Mouse (Mus musculus) kidney, embryonic 16.5 days (tissue): Measurements from ENCODE around the gene Tbc1d30. TPM values are rescaled to one million over a fixed set of nuclear protein-coding genes. Genes with fewer than 3 reads are reported as not detected.

Experiments used
- ATAC-seq: fragments of 200-750 bp; cut with Nextera tagmentation; 2 replicates; pipeline ENCODE4 v1.8.0; 2017; ENCODE audit warnings: moderate TSS enrichment; ENCODE audit not compliant: low FRiP score, low TSS enrichment
- H3K27ac ChIP-seq: fragments of 300-500 bp; sonication (generic); 2 replicates; pipeline ENCODE4 v1.5.1; 2014; ENCODE audit warnings: low read length
- H3K27me3 ChIP-seq: fragments of 300-500 bp; sonication (generic); 2 replicates; pipeline ENCODE4 v1.6.1; 2014; ENCODE audit warnings: low read length, control low read depth, mixed read lengths; ENCODE audit not compliant: insufficient read depth
- H3K36me3 ChIP-seq: fragments of 300-500 bp; sonication (generic); 2 replicates; pipeline ENCODE4 v1.6.1; 2014; ENCODE audit warnings: low read length, control low read depth, mixed read lengths; ENCODE audit not compliant: insufficient read depth
- H3K4me1 ChIP-seq: fragments of 300-500 bp; sonication (generic); 2 replicates; pipeline ENCODE4 v1.6.1; 2014; ENCODE audit warnings: low read length, control low read depth, mixed read lengths; ENCODE audit not compliant: insufficient read depth
- H3K4me2 ChIP-seq: fragments of 300-500 bp; sonication (generic); replicated peaks from 2 replicates; pipeline ENCODE4 v1.6.1; 2014; ENCODE audit warnings: low read depth, low read length
- H3K4me3 ChIP-seq: fragments of 300-500 bp; sonication (generic); 2 replicates; pipeline ENCODE4 v1.5.1; 2014; ENCODE audit warnings: mild to moderate bottlenecking, low read length
- H3K9ac ChIP-seq: fragments of 300-500 bp; sonication (generic); replicated peaks from 2 replicates; pipeline ENCODE4 v1.6.1; 2014; ENCODE audit warnings: low read length
- H3K9me3 ChIP-seq: fragments of 300-500 bp; sonication (generic); 2 replicates; pipeline ENCODE4 v1.6.1; 2016; ENCODE audit warnings: low read length, control low read depth
- WGBS: fragments of 180-500 bp; shearing (Covaris S2); extraction: QIAGEN DNeasy Blood & Tissue Kit; methylation state at CpG from one replicate; pipeline ENCODE4 v1.1.7; 2014; 5-methylcytosine and 5-hydroxymethylcytosine counted together
- polyA plus RNA-seq: library from polyadenylated mRNA; unstranded; fragments of >200 nt; fragmentation: Nextera tagmentation; extraction: Ambion mirVana; gene quantifications from 2 replicates; pipeline ENCODE4 v1.2.1, GENCODE M21; 2015

Tbc1d30 gene
- polyA plus RNA-seq, 1 experiment from 2014 or later = 0.80 TPM

GRCm38 (mm10) chr10:121303559-121303958 is 47.5 kb downstream of the Tbc1d30 start:
- no peak for ATAC-seq

DNA sequence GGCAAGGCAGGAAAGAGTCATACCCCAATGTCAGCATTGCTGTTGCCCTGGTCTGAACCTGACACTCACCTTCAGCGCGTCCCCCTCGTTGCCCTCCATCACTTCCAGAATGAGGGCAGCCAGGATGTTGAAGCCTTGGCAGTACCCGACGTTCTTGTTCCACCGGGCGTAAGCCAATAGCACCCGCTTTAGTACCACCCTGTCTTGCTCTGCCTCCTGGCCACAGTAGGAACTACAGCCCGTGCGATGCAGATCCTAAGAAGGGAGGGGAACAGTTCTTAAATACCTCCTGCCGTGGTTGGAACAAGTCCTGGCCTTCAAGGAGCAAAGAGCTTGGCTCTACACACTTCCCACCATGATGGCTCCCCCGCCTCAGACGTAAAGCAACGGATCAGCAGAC is 49.2 kb downstream of the Tbc1d30 start:
- Histone ChIP-seq H3K27me3 (peaks cover 5% of the 10 kb centered on the region; the same call in 1 of the 2 replicates), H3K36me3 (no peaks in the 10 kb centered on the region), H3K27ac (no peak overlapping the region), H3K9me3 (no peaks in the 10 kb centered on the region), H3K4me2 (no peak overlapping the region), H3K4me3 (no peak overlapping the region), H3K4me1 (peaks cover 9% of the 10 kb centered on the region; the same call in 1 of the 2 replicates), H3K9ac (no peak overlapping the region)
- ATAC-seq = no peak
- WGBS = 82% methylated on average over 14 of the region's 14 CpGs

More at GRCm38 (mm10) chr10:121303559-121303958, 47.5 kb downstream of the Tbc1d30 start:
- Histone ChIP-seq H3K4me2 (no peak overlapping the region), H3K9me3 (no peaks in the 10 kb centered on the region), H3K27me3 (peaks cover 10% of the 10 kb centered on the region; the same call in 1 of the 2 replicates), H3K4me3 (no peak overlapping the region), H3K4me1 (no peaks in the 10 kb centered on the region), H3K36me3 (no peaks in the 10 kb centered on the region), H3K27ac (no peak overlapping the region), H3K9ac (no peak overlapping the region)
- 70% methylated on average over 3 of the region's 3 CpGs for WGBS

DNA sequence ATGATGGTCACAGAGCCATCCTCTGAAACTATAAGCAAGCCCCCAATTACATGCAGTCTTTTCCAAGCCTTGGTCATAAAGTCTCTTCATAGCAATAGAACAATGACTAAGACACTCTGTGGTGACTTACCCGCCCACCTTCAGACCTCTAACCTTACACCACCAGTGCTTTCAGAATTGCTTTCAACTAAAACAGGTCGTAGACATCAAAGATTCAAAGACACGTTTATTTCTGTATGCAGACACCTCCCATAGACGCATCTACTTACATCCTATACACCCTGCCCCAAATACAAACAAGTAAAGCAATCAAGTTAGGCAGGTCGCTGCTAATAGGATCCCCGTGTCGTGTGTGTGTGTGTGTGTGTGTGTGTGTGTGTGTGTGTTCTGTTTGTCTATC is 50.4 kb downstream of the Tbc1d30 start:
- H3K4me2 ChIP-seq = no peak overlapping the region
- no peaks in the 10 kb centered on the region for H3K36me3 ChIP-seq
- no peak for ATAC-seq
- H3K4me3 ChIP-seq = no peak overlapping the region
- H3K9me3 ChIP-seq = no peaks in the 10 kb centered on the region
- WGBS = 69% methylated on average over 7 of the region's 7 CpGs
- peaks cover 10% of the 10 kb centered on the region; the same call in 1 of the 2 replicates for H3K4me1 ChIP-seq
- peaks cover 13% of the 10 kb centered on the region; the same call in 1 of the 2 replicates for H3K27me3 ChIP-seq
- no peak overlapping the region for H3K27ac ChIP-seq
- no peak overlapping the region for H3K9ac ChIP-seq

GRCm38 (mm10) chr10:121297054-121297701 is 53.9 kb downstream of the Tbc1d30 start:
- Histone ChIP-seq H3K9me3 (no peaks in the 10 kb centered on the region), H3K4me1 (peaks cover 10% of the 10 kb centered on the region; the same call in 1 of the 2 replicates), H3K4me3 (peak overlapping the region; percentile 39), H3K36me3 (no peaks in the 10 kb centered on the region), H3K9ac (peak overlapping the region; percentile 55; the same call in 1 of the 2 replicates), H3K27me3 (peaks cover 9% of the 10 kb centered on the region; the same call in 1 of the 2 replicates), H3K4me2 (peak overlapping the region; percentile 72), H3K27ac (no peak overlapping the region)
- ATAC-seq = peak; percentile 85; the same call in 1 of the 2 replicates
- WGBS = 15% methylated on average over 25 of the region's 25 CpGs

- WGBS = 80% methylated on average over 16 of the region's 16 CpGs
Observed at GRCm38 (mm10) chr10:121294471-121294870, 56.6 kb downstream of the Tbc1d30 start.

DNA sequence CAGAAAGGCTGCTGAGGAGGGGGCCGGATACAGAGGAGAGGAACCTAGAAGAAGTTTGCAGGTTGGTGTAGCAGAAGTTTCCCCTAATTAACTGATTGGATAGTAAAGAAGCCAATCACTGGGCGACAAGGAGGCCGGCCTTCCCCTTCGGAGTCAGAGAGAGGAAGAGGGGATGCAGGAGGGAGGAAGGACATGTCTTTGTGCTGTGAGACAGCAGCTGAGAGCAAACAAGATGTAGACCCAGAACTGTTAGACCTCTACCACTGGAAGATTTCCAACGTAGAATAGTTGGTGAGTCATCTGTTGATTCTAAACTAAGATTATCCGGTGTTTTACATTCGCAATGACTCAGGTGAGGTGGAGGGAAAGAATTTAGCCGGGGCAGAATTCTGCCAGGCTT is 57.2 kb downstream of the Tbc1d30 start:
- no peaks in the 10 kb centered on the region for H3K36me3 ChIP-seq
- no peak overlapping the region for H3K9ac ChIP-seq
- ATAC-seq = no peak
- no peak overlapping the region for H3K27ac ChIP-seq
- no peaks in the 10 kb centered on the region for H3K9me3 ChIP-seq
- H3K4me1 ChIP-seq = peaks cover 10% of the 10 kb centered on the region; the same call in 1 of the 2 replicates
- peaks cover 9% of the 10 kb centered on the region; the same call in 1 of the 2 replicates for H3K27me3 ChIP-seq
- H3K4me2 ChIP-seq = no peak overlapping the region
- WGBS = 68% methylated on average over 8 of the region's 8 CpGs
- no peak overlapping the region for H3K4me3 ChIP-seq

More at GRCm38 (mm10) chr10:121294471-121294870, 56.6 kb downstream of the Tbc1d30 start:
- H3K4me1 ChIP-seq = peaks cover 10% of the 10 kb centered on the region; the same call in 1 of the 2 replicates
- H3K36me3 ChIP-seq = no peaks in the 10 kb centered on the region
- no peak for ATAC-seq
- H3K4me2 ChIP-seq = no peak overlapping the region
- no peaks in the 10 kb centered on the region for H3K9me3 ChIP-seq
- H3K27ac ChIP-seq = no peak overlapping the region
- no peak overlapping the region for H3K9ac ChIP-seq
- peaks cover 9% of the 10 kb centered on the region; the same call in 1 of the 2 replicates for H3K27me3 ChIP-seq
- no peak overlapping the region for H3K4me3 ChIP-seq

GRCm38 (mm10) chr10:121291272-121291917 is 59.7 kb downstream of the Tbc1d30 start:
- Histone ChIP-seq H3K4me3 (no peak overlapping the region), H3K27me3 (peaks cover 6% of the 10 kb centered on the region; the same call in 1 of the 2 replicates), H3K36me3 (no peaks in the 10 kb centered on the region), H3K9ac (no peak overlapping the region), H3K9me3 (no peaks in the 10 kb centered on the region), H3K4me1 (no peaks in the 10 kb centered on the region), H3K27ac (no peak overlapping the region), H3K4me2 (no peak overlapping the region)
- no peak for ATAC-seq
- WGBS = 88% methylated on average over 10 of the region's 10 CpGs

DNA sequence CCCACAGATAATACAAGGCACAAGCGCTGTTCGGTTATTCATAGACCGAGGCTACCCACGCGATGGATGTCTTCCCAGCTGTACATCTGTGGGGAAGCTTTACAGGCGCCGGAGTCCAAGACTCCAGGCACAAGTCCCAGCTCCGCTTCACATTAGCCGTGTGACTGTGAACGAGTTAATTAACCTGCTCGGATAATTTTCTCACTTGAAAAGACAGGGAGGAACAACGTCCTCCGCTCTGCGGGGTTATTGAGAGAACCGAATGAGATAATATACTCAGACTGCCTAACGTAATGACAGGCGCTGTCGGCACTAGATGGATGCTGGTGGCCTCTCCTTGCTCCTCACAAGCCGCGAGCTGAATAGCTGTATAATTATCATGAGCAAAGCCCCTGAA is 60.4 kb downstream of the Tbc1d30 start:
- ATAC-seq = no peak
- Histone ChIP-seq H3K27me3 (no peaks in the 10 kb centered on the region), H3K36me3 (no peaks in the 10 kb centered on the region), H3K9me3 (no peaks in the 10 kb centered on the region), H3K9ac (no peak overlapping the region), H3K27ac (no peak overlapping the region), H3K4me1 (no peaks in the 10 kb centered on the region), H3K4me3 (no peak overlapping the region), H3K4me2 (no peak overlapping the region)
- 60% methylated on average over 20 of the region's 20 CpGs for WGBS

- H3K27ac ChIP-seq = no peak overlapping the region
- no peak overlapping the region for H3K9ac ChIP-seq
- H3K36me3 ChIP-seq = no peaks in the 10 kb centered on the region
- no peak overlapping the region for H3K4me3 ChIP-seq
- 64% methylated on average over 4 of the region's 4 CpGs for WGBS
- H3K4me2 ChIP-seq = no peak overlapping the region
- no peaks in the 10 kb centered on the region for H3K9me3 ChIP-seq
- no peak for ATAC-seq
- H3K27me3 ChIP-seq = no peaks in the 10 kb centered on the region
- H3K4me1 ChIP-seq = no peaks in the 10 kb centered on the region
Observed at GRCm38 (mm10) chr10:121289970-121290681, 61.0 kb downstream of the Tbc1d30 start.
